Mouse (Mus musculus) forebrain, embryonic 16.5 days (tissue): ENCODE data around the gene Rpl35. TPM values are rescaled to one million over a fixed set of nuclear protein-coding genes. Genes with fewer than 3 reads are reported as not detected.
"Not testable (repeated sequence)": the region's sequence is repeated elsewhere in the genome, so short reads cannot be mapped to it uniquely, and the experiment has no call there.

Experiments used
- ATAC-seq: fragments of 200-750 bp; cut with Nextera tagmentation; 2 replicates; pipeline ENCODE4 v1.8.0; 2017; ENCODE audit warnings: mild to moderate bottlenecking, moderate library complexity
- H3K27ac ChIP-seq: fragments of 300-500 bp; sonication (generic); 2 replicates; pipeline ENCODE4 v1.5.1; 2014; ENCODE audit warnings: low read length, control low read depth
- H3K27me3 ChIP-seq: fragments of 300-500 bp; sonication (generic); replicated peaks from 2 replicates; pipeline ENCODE4 v1.6.1; 2014; ENCODE audit warnings: low read length; ENCODE audit not compliant: control insufficient read depth, insufficient read depth
- H3K36me3 ChIP-seq: fragments of 300-500 bp; sonication (generic); 2 replicates; pipeline ENCODE4 v1.6.1; 2014; ENCODE audit not compliant: control insufficient read depth, insufficient read depth
- H3K4me1 ChIP-seq: fragments of 300-500 bp; sonication (generic); replicated peaks from 2 replicates; pipeline ENCODE4 v1.6.1; 2014; ENCODE audit warnings: low read length; ENCODE audit not compliant: control insufficient read depth, insufficient read depth
- H3K4me2 ChIP-seq: fragments of 300-500 bp; sonication (generic); 2 replicates; pipeline ENCODE4 v1.6.1; 2014; ENCODE audit warnings: mild to moderate bottlenecking, low read length, control low read depth
- H3K4me3 ChIP-seq: fragments of 300-500 bp; sonication (generic); replicated peaks from 2 replicates; pipeline ENCODE4 v1.5.1; 2014; ENCODE audit warnings: mild to moderate bottlenecking, low read length, control low read depth
- H3K9ac ChIP-seq: fragments of 300-500 bp; sonication (generic); replicated peaks from 2 replicates; pipeline ENCODE4 v1.6.1; 2014; ENCODE audit warnings: low read depth, low read length, control low read depth
- H3K9me3 ChIP-seq: fragments of 300-500 bp; sonication (generic); 2 replicates; pipeline ENCODE4 v1.6.1; 2016; ENCODE audit warnings: low read length; ENCODE audit not compliant: control insufficient read depth
- WGBS: fragments of 180-500 bp; shearing (Covaris S2); extraction: QIAGEN DNeasy Blood & Tissue Kit; methylation state at CpG from one replicate; pipeline ENCODE4 v1.1.7; 2014; 5-methylcytosine and 5-hydroxymethylcytosine counted together
- polyA plus RNA-seq: library from polyadenylated mRNA; unstranded; fragments of >200 nt; fragmentation: Nextera tagmentation; extraction: Ambion mirVana; gene quantifications from 2 replicates; pipeline ENCODE4 v1.2.1, GENCODE M21; 2015

The Rpl35 gene
- 587 and 670 TPM in 2 replicates for polyA plus RNA-seq

GRCm38 (mm10) chr2:39005574-39006079 is at the start of gene Rpl35:
TSS of gene Rpl35 (minus strand) at chr2:39005624.
- ATAC-seq: no peak
- H3K27me3 ChIP-seq: no peaks in the 10 kb centered on the region
- peak within 1 kb of the TSS; percentile 83 for H3K4me2 ChIP-seq
- H3K27ac ChIP-seq: peak within 1 kb of the TSS; percentile 78
- H3K4me1 ChIP-seq: peaks cover 49% of the 10 kb centered on the region
- peak within 1 kb of the TSS; percentile 92 for H3K4me3 ChIP-seq
- H3K36me3 ChIP-seq: peaks cover 7% of the 10 kb centered on the region; the same call in 1 of the 2 replicates
- no peaks in the 10 kb centered on the region for H3K9me3 ChIP-seq
- 15% methylated on average over 15 of the region's 15 CpGs for WGBS
- peak within 1 kb of the TSS; percentile 82 for H3K9ac ChIP-seq

GRCm38 (mm10) chr2:39048515-39048914 is 43.1 kb upstream of the Rpl35 start:
- no peak for ATAC-seq
- Histone ChIP-seq H3K4me2 (no peak overlapping the region), H3K27ac (no peak overlapping the region), H3K9ac (no peak overlapping the region), H3K4me1 (no peaks in the 10 kb centered on the region), H3K9me3 (no peaks in the 10 kb centered on the region), H3K4me3 (no peak overlapping the region), H3K27me3 (no peaks in the 10 kb centered on the region), H3K36me3 (peaks cover 32% of the 10 kb centered on the region)
- 91% methylated on average over 1 of the region's 1 CpGs for WGBS

- H3K9me3 ChIP-seq: no peaks in the 10 kb centered on the region
These were observed 34.8 kb upstream of the Rpl35 start for GRCm38 (mm10) chr2:39040215-39040614.

GRCm38 (mm10) chr2:39031611-39032010 is 26.2 kb upstream of the Rpl35 start:
- peaks cover 46% of the 10 kb centered on the region for H3K36me3 ChIP-seq
- no peak overlapping the region for H3K4me3 ChIP-seq
- no peaks in the 10 kb centered on the region for H3K4me1 ChIP-seq
- ATAC-seq: no peak
- no peak overlapping the region for H3K4me2 ChIP-seq
- H3K9ac ChIP-seq: no peak overlapping the region
- H3K27ac ChIP-seq: no peak overlapping the region
- H3K27me3 ChIP-seq: no peaks in the 10 kb centered on the region
- 82% methylated on average over 1 of the region's 1 CpGs for WGBS
- H3K9me3 ChIP-seq: no peaks in the 10 kb centered on the region

More at GRCm38 (mm10) chr2:39040215-39040614, 34.8 kb upstream of the Rpl35 start:
- H3K4me2 ChIP-seq: no peak overlapping the region
- ATAC-seq: no peak
- H3K27me3 ChIP-seq: no peaks in the 10 kb centered on the region
- H3K9ac ChIP-seq: no peak overlapping the region
- no peaks in the 10 kb centered on the region for H3K4me1 ChIP-seq
- H3K4me3 ChIP-seq: no peak overlapping the region
- no peak overlapping the region for H3K27ac ChIP-seq
- H3K36me3 ChIP-seq: peaks cover 34% of the 10 kb centered on the region
- 96% methylated on average over 1 of the region's 1 CpGs for WGBS

GRCm38 (mm10) chr2:39020004-39020403 is 14.6 kb upstream of the Rpl35 start:
- no peaks in the 10 kb centered on the region for H3K9me3 ChIP-seq
- no peak for ATAC-seq
- H3K4me3 ChIP-seq: no peak overlapping the region
- 92% methylated on average over 1 of the region's 1 CpGs for WGBS
- H3K36me3 ChIP-seq: peaks cover 43% of the 10 kb centered on the region
- no peaks in the 10 kb centered on the region for H3K27me3 ChIP-seq
- H3K27ac ChIP-seq: no peak overlapping the region
- H3K9ac ChIP-seq: no peak overlapping the region
- H3K4me1 ChIP-seq: no peaks in the 10 kb centered on the region
- no peak overlapping the region for H3K4me2 ChIP-seq

GRCm38 (mm10) chr2:39016581-39016980 is 11.2 kb upstream of the Rpl35 start:
- Histone ChIP-seq H3K9me3 (no peaks in the 10 kb centered on the region), H3K9ac (no peak overlapping the region), H3K4me3 (no peak overlapping the region), H3K36me3 (peaks cover 46% of the 10 kb centered on the region), H3K4me2 (no peak overlapping the region), H3K27me3 (no peaks in the 10 kb centered on the region), H3K27ac (no peak overlapping the region), H3K4me1 (no peaks in the 10 kb centered on the region; the same call in none of the 2 replicates)
- ATAC-seq: no peak
- WGBS: 71% methylated on average over 3 of the region's 3 CpGs

- Histone ChIP-seq H3K4me1 (peaks cover 23% of the 10 kb centered on the region), H3K36me3 (peaks cover 27% of the 10 kb centered on the region), H3K27me3 (no peaks in the 10 kb centered on the region), H3K27ac (no peak overlapping the region), H3K4me2 (no peak overlapping the region), H3K9ac (no peak overlapping the region), H3K9me3 (no peaks in the 10 kb centered on the region), H3K4me3 (no peak overlapping the region)
- 89% methylated on average over 7 of the region's 7 CpGs for WGBS
- no peak for ATAC-seq
These were observed 7.4 kb upstream of the Rpl35 start for GRCm38 (mm10) chr2:39012768-39013279.

- no peak overlapping the region for H3K27ac ChIP-seq
- no peaks in the 10 kb centered on the region for H3K27me3 ChIP-seq
- H3K36me3 ChIP-seq: peaks cover 21% of the 10 kb centered on the region
- peaks cover 27% of the 10 kb centered on the region for H3K4me1 ChIP-seq
- no peak overlapping the region for H3K4me3 ChIP-seq
- H3K9ac ChIP-seq: no peak overlapping the region
- 88% methylated on average over 3 of the region's 3 CpGs for WGBS
- no peaks in the 10 kb centered on the region for H3K9me3 ChIP-seq
- ATAC-seq: no peak
- no peak overlapping the region for H3K4me2 ChIP-seq
These were observed 6.5 kb upstream of the Rpl35 start for GRCm38 (mm10) chr2:39011971-39012370.

GRCm38 (mm10) chr2:39011264-39011663 is 5.8 kb upstream of the Rpl35 start:
- no peaks in the 10 kb centered on the region for H3K27me3 ChIP-seq
- H3K4me2 ChIP-seq: no peak overlapping the region
- ATAC-seq: no peak
- H3K9me3 ChIP-seq: no peaks in the 10 kb centered on the region
- H3K27ac ChIP-seq: no peak overlapping the region
- H3K9ac ChIP-seq: no peak overlapping the region
- H3K36me3 ChIP-seq: peaks cover 21% of the 10 kb centered on the region
- H3K4me3 ChIP-seq: no peak overlapping the region
- peaks cover 29% of the 10 kb centered on the region for H3K4me1 ChIP-seq

GRCm38 (mm10) chr2:39010144-39010543 is 4.7 kb upstream of the Rpl35 start:
- H3K4me2 ChIP-seq, H3K27me3 ChIP-seq, H3K9me3 ChIP-seq, H3K4me3 ChIP-seq, H3K9ac ChIP-seq, ATAC-seq, H3K27ac ChIP-seq: not testable (repeated sequence)
- peaks cover 11% of the 10 kb centered on the region for H3K36me3 ChIP-seq
- WGBS: 97% methylated on average over 5 of the region's 5 CpGs
- H3K4me1 ChIP-seq: peaks cover 36% of the 10 kb centered on the region
